ENCODE assay signal across 16 mouse cellular contexts in genomic region chr16:34962322-34962721, GRCm38 (mm10). TPM values are rescaled to one million over a fixed set of nuclear protein-coding genes. Genes with fewer than 3 reads are reported as not detected.
DNase-seq lines count a peak whose midpoint lies in the region; ATAC-seq lines count a peak whose summit lies in the region.
"Had no signal": no experiment of that assay in that cellular context is flagged by ENCODE, and none has a peak within 500 bp of the region (broad histone marks: within the 10 kb centered on the region; RNA-seq: fewer than 3 reads in every experiment).

No protein-coding gene starts in this region.

- H3K36me3 ChIP-seq in intestine, embryonic 16.5 days (ENCODE audit: control insufficient read depth, insufficient read depth, low read length) = peaks cover 8% of the 10 kb centered on the region; the same call in 1 of the 2 replicates
- H3K36me3 ChIP-seq: hindbrain, embryonic 12.5 days; limb, embryonic 10.5 days had no signal

- no peak for ATAC-seq in intestine, embryonic 16.5 days

- peaks cover 58% of the 10 kb centered on the region for H3K4me1 ChIP-seq in intestine, embryonic 16.5 days (ENCODE audit: control insufficient read depth, insufficient read depth, low read length)

- no peaks in the 10 kb centered on the region for H3K27me3 ChIP-seq in intestine, embryonic 16.5 days (replicated peaks; ENCODE audit: control insufficient read depth, insufficient read depth, low read length)
- H3K27me3 ChIP-seq: hindbrain, embryonic 12.5 days had no signal

- peak; percentile 92 for DNase-seq in heart, adult 11 months
- no peak for DNase-seq in heart, adult 8-10 months (ENCODE audit: low spot score)
- peak; percentile 66 for DNase-seq in ovary, adult 18-20 months (ENCODE audit: low spot score)
- no peak for DNase-seq in ovary, postnatal 10 days (ENCODE audit: low spot score)
- DNase-seq in testis, postnatal 10 days (ENCODE audit: low spot score) = peak; percentile 74
- DNase-seq in spleen, adult 12 weeks (ENCODE audit: low spot score) = no peak
- DNase-seq in natural killer cell, adult 2 months (ENCODE audit: low spot score in 2 of 2) = no peak
- DNase-seq: cerebellum, postnatal 36 days; layer of hippocampus, adult 9-11 months; retina, postnatal 1 day; thymus, postnatal 36 days had no signal

- 51% methylated on average over 4 of the region's 4 CpGs for WGBS in intestine, embryonic 16.5 days

- H3K4me2 ChIP-seq in intestine, embryonic 16.5 days (ENCODE audit: low read depth, low read length) = no peak overlapping the region
- H3K4me2 ChIP-seq: hindbrain, embryonic 12.5 days had no signal

- H3K27ac ChIP-seq in intestine, embryonic 16.5 days (ENCODE audit: low read length) = peak overlapping the region; percentile 12
- H3K27ac ChIP-seq: hindbrain, embryonic 12.5 days; limb, embryonic 10.5 days; macrophage had no signal

- H3K9ac ChIP-seq in intestine, embryonic 16.5 days (ENCODE audit: low read depth, low read length) = no peak overlapping the region
- H3K9ac ChIP-seq: hindbrain, embryonic 12.5 days had no signal

- no peak overlapping the region for H3K4me3 ChIP-seq in intestine, embryonic 16.5 days (ENCODE audit: low read length)
- H3K4me3 ChIP-seq: hindbrain, embryonic 12.5 days; limb, embryonic 10.5 days; myocyte had no signal

- no peaks in the 10 kb centered on the region for H3K9me3 ChIP-seq in intestine, embryonic 16.5 days (ENCODE audit: control insufficient read depth, low read length)
- H3K9me3 ChIP-seq: hindbrain, embryonic 12.5 days; limb, embryonic 10.5 days had no signal

RNA-seq across cellular contexts. Expression of gene Hacd2, which starts 59.9 kb away (rescaled TPM):
- 1 to 10 TPM; 5.2 to 9.7 (median 8.3) TPM for total RNA-seq in heart, adult 8-10 months (2022)
- 103 TPM in 2 replicates for polyA plus RNA-seq in intestine, embryonic 16.5 days (2015; fragmentation: Nextera tagmentation; extraction: Ambion mirVana)

Comparison
In these comparisons a context has a peak if more than half of its experiments do, and no peak if none do; other contexts are left out.
1. DNase-seq: peak in heart, adult 11 months (single experiment), ovary, adult 18-20 months (single experiment) and testis, postnatal 10 days (single experiment); none in heart, adult 8-10 months (single experiment), ovary, postnatal 10 days (single experiment), spleen, adult 12 weeks (single experiment) and natural killer cell, adult 2 months (0 of 2).